Mouse (Mus musculus) hindbrain, embryonic 13.5 days (tissue): ENCODE results near the gene Plxnb1. TPM values are rescaled to one million over a fixed set of nuclear protein-coding genes. Genes with fewer than 3 reads are reported as not detected.
"Not testable (repeated sequence)": the region's sequence is repeated elsewhere in the genome, so short reads cannot be mapped to it uniquely, and the experiment has no call there.

Experiments used
- ATAC-seq: fragments of 200-750 bp; cut with Nextera tagmentation; 2 replicates; pipeline ENCODE4 v1.8.0; 2017; ENCODE audit warnings: moderate TSS enrichment; ENCODE audit not compliant: low FRiP score
- H3K27ac ChIP-seq: fragments of 300-500 bp; sonication (generic); 2 replicates; pipeline ENCODE4 v1.5.1; 2015; ENCODE audit warnings: inconsistent platforms, mild to moderate bottlenecking, moderate library complexity
- H3K27me3 ChIP-seq: fragments of 300-500 bp; sonication (generic); 2 replicates; pipeline ENCODE4 v1.6.1; 2015; ENCODE audit warnings: mild to moderate bottlenecking, inconsistent platforms
- H3K36me3 ChIP-seq: fragments of 300-500 bp; sonication (generic); 2 replicates; pipeline ENCODE4 v1.6.1; 2015; ENCODE audit warnings: mild to moderate bottlenecking, inconsistent platforms
- H3K4me1 ChIP-seq: fragments of 300-500 bp; sonication (generic); replicated peaks from 2 replicates; pipeline ENCODE4 v1.6.1; 2015; ENCODE audit warnings: inconsistent platforms
- H3K4me2 ChIP-seq: fragments of 300-500 bp; sonication (generic); 2 replicates; pipeline ENCODE4 v1.6.1; 2015; ENCODE audit warnings: inconsistent platforms, mild to moderate bottlenecking, moderate library complexity
- H3K4me3 ChIP-seq: fragments of 300-500 bp; sonication (generic); 2 replicates; pipeline ENCODE4 v1.5.1; 2015; ENCODE audit warnings: mild to moderate bottlenecking, inconsistent platforms
- H3K9ac ChIP-seq: fragments of 300-500 bp; sonication (generic); 2 replicates; pipeline ENCODE4 v1.6.1; 2015; ENCODE audit warnings: mild to moderate bottlenecking, inconsistent platforms
- H3K9me3 ChIP-seq: fragments of 300-500 bp; sonication (generic); 2 replicates; pipeline ENCODE4 v1.6.1; 2016; ENCODE audit warnings: inconsistent platforms
- WGBS: fragments of 180-500 bp; shearing (Covaris S2); methylation state at CpG from one replicate; pipeline ENCODE4 v1.1.7; 2015; 5-methylcytosine and 5-hydroxymethylcytosine counted together
- polyA plus RNA-seq: library from polyadenylated mRNA; unstranded; fragments of >200 nt; fragmentation: Nextera tagmentation; extraction: Ambion mirVana; gene quantifications from 2 replicates; pipeline ENCODE4 v1.2.1, GENCODE M21; 2015

Gene Plxnb1
- polyA plus RNA-seq, 1 experiment from 2014 or later, result 22.5 TPM

DNA sequence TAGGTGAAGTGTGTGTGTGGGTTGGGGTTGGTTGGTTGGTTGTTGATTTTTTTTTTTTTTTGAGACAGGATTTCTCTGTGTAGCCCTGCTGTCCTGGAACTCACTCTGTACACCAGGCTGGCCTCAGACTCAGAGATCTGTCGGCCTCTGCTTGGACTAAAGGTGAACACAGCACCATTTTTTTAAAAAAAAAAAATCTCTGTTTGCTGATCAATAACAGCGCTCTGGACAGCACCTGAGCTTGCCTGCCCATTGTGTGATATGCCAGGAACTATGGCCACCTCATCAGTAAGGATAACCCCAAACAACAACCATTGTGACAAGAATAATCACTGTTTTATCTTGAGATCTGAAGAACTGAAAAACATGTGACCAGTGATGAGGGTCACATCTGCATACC, 29.9 kb downstream of the Plxnb1 start:
- WGBS, result 85% methylated on average over 2 of the region's 2 CpGs
- H3K9me3 ChIP-seq, result no peaks in the 10 kb centered on the region
- H3K4me1 ChIP-seq, result 0 out of 2 replicates have a peak, but pooled peaks cover 4% of the 10 kb centered on the region

DNA sequence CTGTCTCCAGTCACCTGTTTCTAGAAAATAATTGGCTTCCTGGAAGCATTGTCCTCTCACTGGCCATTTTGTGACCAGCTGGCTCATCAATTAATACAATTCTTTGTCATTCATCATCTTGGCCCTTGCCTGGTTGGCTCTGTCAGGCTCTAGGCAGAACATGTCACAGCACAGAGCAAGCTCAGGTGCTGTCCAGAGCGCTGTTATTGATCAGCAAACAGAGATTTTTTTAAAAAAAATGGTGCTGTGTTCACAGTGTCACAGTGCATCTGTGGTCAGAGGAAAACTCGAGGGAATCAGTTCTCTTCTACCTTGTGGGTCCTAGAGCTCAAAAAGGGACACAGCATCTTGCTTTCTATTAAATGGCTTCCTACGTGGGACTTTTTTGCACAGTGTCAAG, 30.3 kb downstream of the Plxnb1 start:
- no peak overlapping the region for H3K4me2 ChIP-seq
- 74% methylated on average over 3 of the region's 3 CpGs for WGBS

More for the DNA sequence above, 29.9 kb downstream of the Plxnb1 start:
- peaks cover 8% of the 10 kb centered on the region for H3K36me3 ChIP-seq
- H3K27me3 ChIP-seq, result no peaks in the 10 kb centered on the region
- no peak overlapping the region for H3K4me2 ChIP-seq
- no peak overlapping the region for H3K4me3 ChIP-seq
- no peak overlapping the region for H3K27ac ChIP-seq
- ATAC-seq, result no peak
- no peak overlapping the region for H3K9ac ChIP-seq

DNA sequence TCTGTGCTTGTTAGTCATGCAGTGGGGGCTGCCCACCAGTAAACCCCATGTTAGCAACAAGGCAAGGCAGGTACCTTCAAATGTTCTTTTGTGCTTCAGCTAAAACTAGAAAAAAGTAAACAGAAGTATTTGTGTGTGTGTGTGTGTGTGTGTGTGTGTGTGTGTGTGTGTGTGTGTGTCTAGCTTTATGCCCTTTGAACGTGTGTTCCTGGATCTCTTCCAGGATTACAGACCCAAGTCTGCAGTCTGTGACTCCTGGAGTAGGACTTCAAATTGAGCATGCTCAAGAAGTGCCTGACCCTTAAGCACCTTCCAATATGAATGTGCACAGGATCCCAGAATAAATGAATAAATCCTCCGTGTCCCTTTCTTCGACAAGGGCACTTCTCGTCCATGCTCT, 31.9 kb downstream of the Plxnb1 start:
- Histone ChIP-seq H3K9ac (no peak overlapping the region), H3K36me3 (no peaks in the 10 kb centered on the region), H3K9me3 (no peaks in the 10 kb centered on the region), H3K27ac (no peak overlapping the region), H3K4me3 (no peak overlapping the region), H3K4me2 (no peak overlapping the region), H3K4me1 (0 out of 2 replicates have a peak, but pooled peaks cover 4% of the 10 kb centered on the region), H3K27me3 (no peaks in the 10 kb centered on the region)
- 81% methylated on average over 4 of the region's 4 CpGs for WGBS
- no peak for ATAC-seq

More for the DNA sequence above, 30.3 kb downstream of the Plxnb1 start:
- no peak overlapping the region for H3K9ac ChIP-seq
- no peak overlapping the region for H3K27ac ChIP-seq
- H3K4me3 ChIP-seq, result no peak overlapping the region
- H3K27me3 ChIP-seq, result no peaks in the 10 kb centered on the region
- H3K4me1 ChIP-seq, result 0 out of 2 replicates have a peak, but pooled peaks cover 4% of the 10 kb centered on the region
- H3K36me3 ChIP-seq, result peaks cover 4% of the 10 kb centered on the region; the same call in 1 of the 2 replicates
- H3K9me3 ChIP-seq, result no peaks in the 10 kb centered on the region
- no peak for ATAC-seq

DNA sequence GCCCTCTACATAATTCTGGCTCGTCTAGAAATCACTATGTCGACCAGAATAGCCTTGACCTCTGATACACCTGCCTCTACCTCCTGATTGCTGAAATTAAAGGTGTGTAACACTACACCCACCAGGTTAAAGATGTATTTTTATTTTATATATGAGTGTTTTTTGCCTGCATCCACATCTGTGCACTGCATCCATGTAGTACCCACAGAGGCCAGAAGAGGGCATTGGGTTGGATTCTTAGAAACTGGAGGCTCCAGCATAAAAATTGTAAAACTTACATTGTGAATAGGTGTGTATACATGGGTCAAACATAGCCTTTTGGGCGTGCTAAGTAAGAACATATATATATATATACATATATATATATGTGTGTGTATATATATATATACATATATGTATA, 33.0 kb downstream of the Plxnb1 start:
- H3K9me3 ChIP-seq, result no peaks in the 10 kb centered on the region
- 0 out of 2 replicates have a peak, but pooled peaks cover 2% of the 10 kb centered on the region for H3K4me1 ChIP-seq
- no peak overlapping the region for H3K9ac ChIP-seq
- H3K36me3 ChIP-seq, result no peaks in the 10 kb centered on the region
- no peak overlapping the region for H3K27ac ChIP-seq
- H3K4me2 ChIP-seq, result no peak overlapping the region
- 66% methylated on average over 3 of the region's 3 CpGs for WGBS
- no peak for ATAC-seq
- no peaks in the 10 kb centered on the region for H3K27me3 ChIP-seq
- no peak overlapping the region for H3K4me3 ChIP-seq

DNA sequence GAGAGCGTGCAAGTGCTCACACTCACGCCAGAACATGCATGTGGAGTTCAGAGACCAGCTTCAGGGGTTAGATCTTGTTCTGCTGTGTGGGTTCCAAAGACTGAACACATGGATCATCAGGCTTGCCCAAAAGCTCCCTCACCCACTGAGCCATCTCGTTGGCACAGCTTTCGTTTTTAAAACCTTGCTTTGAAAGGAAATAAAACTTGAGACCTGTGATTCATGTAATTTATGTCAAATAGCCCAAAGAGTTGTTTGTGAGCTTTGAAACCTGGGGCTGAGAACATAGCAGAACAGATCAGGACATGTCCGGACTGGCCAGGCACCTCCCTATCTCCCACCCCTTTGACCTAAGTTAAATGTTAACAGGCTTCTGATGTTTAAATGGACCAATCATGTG, 34.9 kb downstream of the Plxnb1 start:
- Histone ChIP-seq H3K9me3 (no peaks in the 10 kb centered on the region), H3K4me3 (no peak overlapping the region), H3K36me3 (no peaks in the 10 kb centered on the region), H3K27ac (no peak overlapping the region), H3K4me2 (no peak overlapping the region), H3K27me3 (no peaks in the 10 kb centered on the region), H3K9ac (no peak overlapping the region), H3K4me1 (no peaks in the 10 kb centered on the region)
- 94% methylated on average over 5 of the region's 5 CpGs for WGBS
- ATAC-seq, result no peak

DNA sequence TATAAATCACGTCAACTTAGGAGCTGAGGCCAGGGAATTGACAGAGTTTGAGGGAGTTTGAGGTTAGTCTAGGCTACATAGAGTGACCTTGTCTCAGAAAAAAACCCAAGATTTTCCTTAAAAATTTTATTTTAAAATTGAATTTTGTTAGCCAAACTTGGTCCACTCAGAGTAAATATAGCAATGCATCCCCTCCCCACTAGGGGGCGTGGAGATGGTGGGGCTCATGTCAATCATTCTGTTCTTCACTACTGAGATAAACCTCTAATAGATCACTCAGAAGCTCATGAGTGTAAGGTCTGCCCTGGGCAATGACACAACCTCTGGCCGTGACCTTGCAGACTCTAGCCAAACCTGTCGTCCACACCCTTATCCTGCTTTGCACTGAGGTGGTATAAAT, 45.2 kb downstream of the Plxnb1 start:
- ATAC-seq, H3K9me3 ChIP-seq, H3K4me3 ChIP-seq, H3K9ac ChIP-seq, H3K4me2 ChIP-seq, H3K4me1 ChIP-seq, H3K27me3 ChIP-seq, H3K36me3 ChIP-seq, H3K27ac ChIP-seq: not testable (repeated sequence)
- WGBS, result 69% methylated on average over 4 of the region's 4 CpGs

DNA sequence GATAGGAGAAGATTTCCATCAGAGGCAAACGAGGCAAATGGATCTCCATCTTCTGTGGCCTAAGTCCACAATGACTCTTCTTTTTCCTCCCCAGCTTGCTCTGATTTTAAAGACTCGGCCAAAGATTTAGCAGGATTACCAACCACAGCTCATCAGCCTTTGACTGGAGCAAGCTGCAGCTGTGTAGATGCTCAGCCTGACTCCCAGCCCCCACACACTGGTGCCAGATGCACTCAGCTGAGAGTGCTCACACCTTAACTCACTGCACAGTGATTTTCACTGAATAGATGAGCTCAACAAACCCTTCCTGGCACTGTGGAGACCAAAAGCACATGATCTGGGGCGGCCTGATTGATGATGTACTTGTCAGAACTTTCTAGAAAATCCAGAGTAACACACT, 66.8 kb downstream of the Plxnb1 start, which contains the start of gene Fbxw21:
TSS of gene Fbxw21 (minus strand) at position 101 of the 400 bp plus-strand sequence.
- Histone ChIP-seq H3K4me2 (no peak within 1 kb of the TSS), H3K27me3 (no peaks in the 10 kb centered on the region), H3K36me3 (no peaks in the 10 kb centered on the region), H3K4me3 (no peak within 1 kb of the TSS), H3K9me3 (no peaks in the 10 kb centered on the region), H3K4me1 (no peaks in the 10 kb centered on the region), H3K27ac (no peak within 1 kb of the TSS), H3K9ac (no peak within 1 kb of the TSS)
- no peak for ATAC-seq
- WGBS, result 81% methylated on average over 3 of the region's 3 CpGs

DNA sequence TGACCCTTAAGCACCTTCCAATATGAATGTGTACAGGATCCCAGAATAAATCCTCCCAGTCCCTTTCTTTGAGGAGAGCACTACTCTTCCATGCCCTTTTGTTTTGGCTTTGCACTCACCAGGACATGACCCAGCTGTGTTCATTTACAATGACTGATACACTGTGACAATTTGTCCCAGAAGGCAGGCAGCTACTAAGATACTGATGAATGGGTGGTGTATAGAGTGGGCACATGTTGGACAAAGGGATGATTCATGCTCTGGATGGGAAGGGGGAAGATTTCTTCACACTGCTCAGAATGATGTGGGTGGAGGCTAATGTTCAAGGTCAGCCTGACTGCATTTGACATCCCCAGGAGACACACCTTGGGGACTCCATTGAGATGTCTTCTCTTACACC, 72.1 kb downstream of the Plxnb1 start:
- H3K36me3 ChIP-seq, result no peaks in the 10 kb centered on the region
- ATAC-seq, result no peak

More for the DNA sequence above, 72.1 kb downstream of the Plxnb1 start:
- peaks cover 4% of the 10 kb centered on the region for H3K9me3 ChIP-seq
- no peak overlapping the region for H3K4me3 ChIP-seq
- no peak overlapping the region for H3K9ac ChIP-seq
- H3K27me3 ChIP-seq, result no peaks in the 10 kb centered on the region
- H3K27ac ChIP-seq, result no peak overlapping the region
- no peak overlapping the region for H3K4me2 ChIP-seq
- no peaks in the 10 kb centered on the region for H3K4me1 ChIP-seq

Other genes with a start within 250 kb of the Plxnb1 start
- 15.1 and 16.1 TPM in 2 replicates for gene Slc26a6, start 242.1 kb upstream of the Plxnb1 start, polyA plus RNA-seq
- 0.32 and 0.72 TPM in 2 replicates for gene Tmem89, start 180.8 kb upstream of the Plxnb1 start, polyA plus RNA-seq
- gene Uqcrc1, start 158.8 kb upstream of the Plxnb1 start, polyA plus RNA-seq, result 398 and 399 TPM in 2 replicates
- gene Col7a1, start 141.8 kb upstream of the Plxnb1 start, polyA plus RNA-seq, result 1.1 and 1.7 TPM in 2 replicates
- gene Ucn2, start 109.4 kb upstream of the Plxnb1 start, polyA plus RNA-seq, result not detected in 2 replicates
- gene Pfkfb4, start 103.6 kb upstream of the Plxnb1 start, polyA plus RNA-seq, result 26.3 and 34.2 TPM in 2 replicates
- 64.6 and 66.2 TPM in 2 replicates for gene Shisa5, start 56.8 kb upstream of the Plxnb1 start, polyA plus RNA-seq
- 12.9 and 15.2 TPM in 2 replicates for gene Trex1, start 35.7 kb upstream of the Plxnb1 start, polyA plus RNA-seq
- gene Atrip, start 21.3 kb upstream of the Plxnb1 start, polyA plus RNA-seq, result 27.8 and 32.4 TPM in 2 replicates
- gene Ccdc51, start 12.9 kb upstream of the Plxnb1 start, polyA plus RNA-seq, result 14.6 and 14.7 TPM in 2 replicates
- gene Tma7, start 12.8 kb upstream of the Plxnb1 start, polyA plus RNA-seq, result 741 and 764 TPM in 2 replicates
- gene Fbxw21, start 66.7 kb downstream of the Plxnb1 start, polyA plus RNA-seq, result not detected in 2 replicates
- not detected in 2 replicates for gene Fbxw13, start 100.6 kb downstream of the Plxnb1 start, polyA plus RNA-seq
- not detected in 2 replicates for gene Fbxw20, start 139.4 kb downstream of the Plxnb1 start, polyA plus RNA-seq
- gene Fbxw14, start 192.3 kb downstream of the Plxnb1 start, polyA plus RNA-seq, result not detected in 2 replicates
- not detected in 2 replicates for gene Fbxw28, start 244.3 kb downstream of the Plxnb1 start, polyA plus RNA-seq